Mouse (Mus musculus) testis, postnatal 14 days (tissue): ENCODE results near the gene Arhgef18.

Experiments
- DNase-seq: peaks from one replicate; pipeline ENCODE4 v3.0.0; 2021; ENCODE audit warnings: low spot score

Gene Arhgef18

GRCm38 (mm10) chr8:3502217-3502616, 109.4 kb downstream of the Arhgef18 start:
- DNase-seq: no peak
